Mouse (Mus musculus): ENCODE measurements around the gene Golt1a. TPM values are rescaled to one million over a fixed set of nuclear protein-coding genes. Genes with fewer than 3 reads are reported as not detected.
"Not testable (repeated sequence)": the region's sequence is repeated elsewhere in the genome, so short reads cannot be mapped to it uniquely, and the experiment has no call there.

Gene Golt1a
- total and polyA plus RNA-seq, 3 experiments = not detected

GRCm38 (mm10) chr1:133332656-133333430, 23.2 kb downstream of the Golt1a start:
- Histone ChIP-seq H3K9ac (ENCODE audit: control insufficient read depth, low read depth, low read length, poor library complexity, severe bottlenecking) (no peak overlapping the region), H3K36me3 (ENCODE audit: control insufficient read depth in 1 of 2, insufficient read depth in 2 of 2, low read length in 2 of 2) (no peaks in the 10 kb centered on the region), H3K79me2 (ENCODE audit: control insufficient read depth, insufficient read depth, low read length, poor library complexity) (no peaks in the 10 kb centered on the region), H3K9me3 (replicated peaks; ENCODE audit: insufficient read depth, low read length) (no peaks in the 10 kb centered on the region), H3K27ac (ENCODE audit: control insufficient read depth, low read depth, low read length) (no peak overlapping the region), H3K27me3 (ENCODE audit: control insufficient read depth in 1 of 2, insufficient read depth in 2 of 2, low read length in 2 of 2) (peaks cover under 1 to 6% of the 10 kb centered on the region in 2 experiments; a peak in 3 of 4 replicates), H3K4me3 (ENCODE audit: control insufficient read depth in 1 of 2, insufficient read depth in 1 of 2, low read depth in 2 of 2, low read length in 2 of 2) (no peak overlapping the region), H3K4me1 (ENCODE audit: control insufficient read depth in 1 of 2, insufficient read depth in 2 of 2, low read length in 2 of 2) (no peaks in the 10 kb centered on the region)
- no peak for TF ChIP-seq KAT2A (conservative IDR thresholded peaks at IDR 0.05; ENCODE audit: low read depth, low read length)
- TF ChIP-seq MYB (IDR thresholded peaks at IDR 0.05; ENCODE audit: low read depth, low read length) = no peak
- no peak for TF ChIP-seq GABPA (IDR thresholded peaks at IDR 0.05; ENCODE audit: low read depth, low read length)
- no peak for TF ChIP-seq POLR2AphosphoS2 (IDR thresholded peaks at IDR 0.05; ENCODE audit: low read length)
- no peak for TF ChIP-seq ZC3H11A (IDR thresholded peaks at IDR 0.05; ENCODE audit: low read depth, low read length)
- TF ChIP-seq USF1 (IDR thresholded peaks at IDR 0.05; ENCODE audit: low read depth, low read length) = no peak
- TF ChIP-seq UBTF (IDR thresholded peaks at IDR 0.05; ENCODE audit: borderline replicate concordance, insufficient read depth, low read depth, low read length) = no peak
- no peak for TF ChIP-seq MAZ (IDR thresholded peaks at IDR 0.05; ENCODE audit: low read depth, low read length)
- no peak for TF ChIP-seq MAFK (IDR thresholded peaks at IDR 0.05; ENCODE audit: borderline replicate concordance, low read depth, low read length)
- no peak for TF ChIP-seq TAL1 (IDR thresholded peaks at IDR 0.05; ENCODE audit: low read length)
- no peak for TF ChIP-seq MAX (IDR thresholded peaks at IDR 0.05; ENCODE audit: low read length)
- TF ChIP-seq ZMIZ1 (IDR thresholded peaks at IDR 0.05; ENCODE audit: low read depth, low read length) = no peak
- no peak for DNase-seq (ENCODE audit: low read depth, low spot score)

GRCm38 (mm10) chr1:133333937-133334336, 24.3 kb downstream of the Golt1a start:
- DNase-seq (ENCODE audit: low read depth, low spot score) = no peak
- Histone ChIP-seq H3K36me3 (ENCODE audit: control insufficient read depth in 1 of 2, insufficient read depth in 2 of 2, low read length in 2 of 2) (no peaks in the 10 kb centered on the region), H3K4me1 (ENCODE audit: control insufficient read depth in 1 of 2, insufficient read depth in 2 of 2, low read length in 2 of 2) (no peaks in the 10 kb centered on the region), H3K27me3 (ENCODE audit: control insufficient read depth in 1 of 2, insufficient read depth in 2 of 2, low read length in 2 of 2) (peaks cover 0 to 6% of the 10 kb centered on the region in 2 experiments; a peak in 3 of 4 replicates), H3K9me3 (replicated peaks; ENCODE audit: insufficient read depth, low read length) (no peaks in the 10 kb centered on the region), H3K4me3 (ENCODE audit: control insufficient read depth in 1 of 2, insufficient read depth in 1 of 2, low read depth in 2 of 2, low read length in 2 of 2) (no peak overlapping the region), H3K27ac (ENCODE audit: control insufficient read depth, low read depth, low read length) (no peak overlapping the region), H3K79me2 (ENCODE audit: control insufficient read depth, insufficient read depth, low read length, poor library complexity) (no peaks in the 10 kb centered on the region), H3K9ac (ENCODE audit: control insufficient read depth, low read depth, low read length, poor library complexity, severe bottlenecking) (no peak overlapping the region)
- TF ChIP-seq USF2 (IDR thresholded peaks at IDR 0.05; ENCODE audit: borderline replicate concordance in 1 of 2, insufficient read depth in 1 of 2, low read depth in 1 of 2, low read length in 2 of 2) = no peak
- TF ChIP-seq CTCF (IDR thresholded peaks at IDR 0.05 in 2 of 3, conservative IDR thresholded peaks at IDR 0.05 in 1 of 3; ENCODE audit: control insufficient read depth in 1 of 3, insufficient read depth in 1 of 3, low read depth in 2 of 3, low read length in 3 of 3, poor library complexity in 1 of 3, severe bottlenecking in 1 of 3) = no peak
- TF ChIP-seq E2F4 (IDR thresholded peaks at IDR 0.05; ENCODE audit: borderline replicate concordance, low read depth, low read length) = no peak
- TF ChIP-seq MYC (IDR thresholded peaks at IDR 0.05; ENCODE audit: low read depth, low read length) = no peak
- no peak for TF ChIP-seq UBTF (IDR thresholded peaks at IDR 0.05; ENCODE audit: borderline replicate concordance, insufficient read depth, low read depth, low read length)
- TF ChIP-seq MAZ (IDR thresholded peaks at IDR 0.05; ENCODE audit: low read depth, low read length) = no peak
- no peak for TF ChIP-seq EP300 (IDR thresholded peaks at IDR 0.05; ENCODE audit: low read depth in 1 of 2, low read length in 2 of 2)
- TF ChIP-seq MEF2A (IDR thresholded peaks at IDR 0.05; ENCODE audit: extremely low read depth, insufficient replicate concordance, low read depth, low read length, poor library complexity, severe bottlenecking) = no peak
- TF ChIP-seq RAD21 (IDR thresholded peaks at IDR 0.05; ENCODE audit: low read depth, low read length) = no peak
- no peak for TF ChIP-seq MAX (IDR thresholded peaks at IDR 0.05; ENCODE audit: low read length)
- TF ChIP-seq POLR2AphosphoS2 (IDR thresholded peaks at IDR 0.05; ENCODE audit: low read length) = no peak
- no peak for TF ChIP-seq MXI1 (IDR thresholded peaks at IDR 0.05; ENCODE audit: low read depth, low read length)
- no peak for TF ChIP-seq ZKSCAN1 (IDR thresholded peaks at IDR 0.05; ENCODE audit: low read depth, low read length)
- no peak for TF ChIP-seq NELFE (IDR thresholded peaks at IDR 0.05; ENCODE audit: low read depth, low read length)
- no peak for TF ChIP-seq TAL1 (IDR thresholded peaks at IDR 0.05; ENCODE audit: low read length)
- TF ChIP-seq ZMIZ1 (IDR thresholded peaks at IDR 0.05; ENCODE audit: low read depth, low read length) = no peak
- no peak for TF ChIP-seq TBP (IDR thresholded peaks at IDR 0.05; ENCODE audit: low read depth, low read length)
- TF ChIP-seq RCOR1 (IDR thresholded peaks at IDR 0.05; ENCODE audit: low read depth, low read length) = no peak
- no peak for TF ChIP-seq ZC3H11A (IDR thresholded peaks at IDR 0.05; ENCODE audit: low read depth, low read length)

- not testable (repeated sequence) for DNase-seq (ENCODE audit: low read depth, low spot score); H3K79me2 ChIP-seq (ENCODE audit: control insufficient read depth, insufficient read depth, low read length, poor library complexity); H3K9me3 ChIP-seq (replicated peaks; ENCODE audit: insufficient read depth, low read length); H3K36me3 ChIP-seq (ENCODE audit: control insufficient read depth in 1 of 2, insufficient read depth in 2 of 2, low read length in 2 of 2); H3K9ac ChIP-seq (ENCODE audit: control insufficient read depth, low read depth, low read length, poor library complexity, severe bottlenecking); H3K4me1 ChIP-seq (ENCODE audit: control insufficient read depth in 1 of 2, insufficient read depth in 2 of 2, low read length in 2 of 2); H3K27ac ChIP-seq (ENCODE audit: control insufficient read depth, low read depth, low read length); H3K27me3 ChIP-seq (ENCODE audit: control insufficient read depth in 1 of 2, insufficient read depth in 2 of 2, low read length in 2 of 2); H3K4me3 ChIP-seq (ENCODE audit: control insufficient read depth in 1 of 2, insufficient read depth in 1 of 2, low read depth in 2 of 2, low read length in 2 of 2)
Observed at GRCm38 (mm10) chr1:133340403-133340802, 30.8 kb downstream of the Golt1a start.

Data from MEL (cell line).